Mouse (Mus musculus) liver, postnatal 0 days (tissue): ENCODE data around the gene Stra8. TPM values are rescaled to one million over a fixed set of nuclear protein-coding genes. Genes with fewer than 3 reads are reported as not detected.
A peak's percentile ranks its signal among the peaks of the same experiment; 100 is the strongest.

Experiments used
- ATAC-seq: fragments of 200-750 bp; cut with Nextera tagmentation; 2 replicates; pipeline ENCODE4 v1.8.0; 2017; ENCODE audit warnings: mild to moderate bottlenecking, moderate library complexity
- DNase-seq: peaks from one replicate; pipeline ENCODE4 v3.0.0-alpha.2; 2016
- H3K27ac ChIP-seq: fragments of 300-500 bp; sonication (generic); 2 replicates; pipeline ENCODE4 v1.5.1; 2014; ENCODE audit warnings: antibody characterized with exemption, moderate library complexity, mild to moderate bottlenecking, low read depth
- H3K27me3 ChIP-seq: fragments of 300-500 bp; sonication (generic); 2 replicates; pipeline ENCODE4 v1.6.1; 2014; ENCODE audit warnings: low read length, control low read depth, mixed read lengths; ENCODE audit not compliant: insufficient read depth
- H3K36me3 ChIP-seq: fragments of 300-500 bp; sonication (generic); replicated peaks from 2 replicates; pipeline ENCODE4 v1.6.1; 2014; ENCODE audit warnings: mild to moderate bottlenecking, control low read depth, low read length, moderate library complexity, mixed read lengths; ENCODE audit not compliant: insufficient read depth
- H3K4me1 ChIP-seq: fragments of 300-500 bp; sonication (generic); 2 replicates; pipeline ENCODE4 v1.6.1; 2014; ENCODE audit warnings: antibody characterized with exemption, mild to moderate bottlenecking, control low read depth; ENCODE audit not compliant: insufficient read depth
- H3K4me2 ChIP-seq: fragments of 300-500 bp; sonication (generic); 2 replicates; pipeline ENCODE4 v1.6.1; 2014; ENCODE audit warnings: low read depth, mild to moderate bottlenecking, low read length, moderate library complexity, mixed read lengths
- H3K4me3 ChIP-seq: fragments of 300-500 bp; sonication (generic); 2 replicates; pipeline ENCODE4 v1.5.1; 2014; ENCODE audit warnings: low read depth, low read length
- H3K9ac ChIP-seq: fragments of 300-500 bp; sonication (generic); replicated peaks from 2 replicates; pipeline ENCODE4 v1.6.1; 2014; ENCODE audit warnings: mild to moderate bottlenecking, moderate library complexity
- H3K9me3 ChIP-seq: fragments of 300-500 bp; sonication (generic); 2 replicates; pipeline ENCODE4 v1.6.1; 2016; ENCODE audit warnings: mild to moderate bottlenecking, control low read depth, low read length, mixed read lengths
- CTCF ChIP-seq: sonication (generic); IDR thresholded peaks from 2 replicates; pipeline ENCODE4 v1.5.1; 2016; ENCODE audit warnings: antibody characterized with exemption, low read depth
- EP300 ChIP-seq: IDR thresholded peaks from 2 replicates; pipeline ENCODE4 v1.6.1; 2016; ENCODE audit warnings: antibody characterized with exemption, low read depth, mild to moderate bottlenecking
- WGBS: fragments of 180-500 bp; shearing (Covaris S2); extraction: QIAGEN DNeasy Blood & Tissue Kit; methylation state at CpG from one replicate; pipeline ENCODE4 v1.1.7; 2014; ENCODE audit not compliant: insufficient replicate concordance; 5-methylcytosine and 5-hydroxymethylcytosine counted together
- polyA plus RNA-seq: library from polyadenylated mRNA; unstranded; fragments of >200 nt; fragmentation: Nextera tagmentation; extraction: Ambion mirVana; gene quantifications from 2 replicates; pipeline ENCODE4 v1.2.1, GENCODE M21; 2015

Gene Stra8
- polyA plus RNA-seq, 1 experiment from 2014 or later, result not detected

- TF ChIP-seq EP300 (no peak), CTCF (no peak)
- ATAC-seq, result no peak
- H3K4me2 ChIP-seq, result no peak overlapping the region
- peaks cover 5% of the 10 kb centered on the region for H3K36me3 ChIP-seq
- peaks cover 12% of the 10 kb centered on the region for H3K4me1 ChIP-seq
- DNase-seq, result no peak
- no peaks in the 10 kb centered on the region for H3K9me3 ChIP-seq
- H3K4me3 ChIP-seq, result no peak overlapping the region
- no peaks in the 10 kb centered on the region for H3K27me3 ChIP-seq
- H3K27ac ChIP-seq, result no peak overlapping the region
- H3K9ac ChIP-seq, result no peak overlapping the region
- 79% methylated on average over 13 of the region's 13 CpGs for WGBS
Observed at GRCm38 (mm10) chr6:34913341-34914040, 6.5 kb upstream of the Stra8 start.

DNA sequence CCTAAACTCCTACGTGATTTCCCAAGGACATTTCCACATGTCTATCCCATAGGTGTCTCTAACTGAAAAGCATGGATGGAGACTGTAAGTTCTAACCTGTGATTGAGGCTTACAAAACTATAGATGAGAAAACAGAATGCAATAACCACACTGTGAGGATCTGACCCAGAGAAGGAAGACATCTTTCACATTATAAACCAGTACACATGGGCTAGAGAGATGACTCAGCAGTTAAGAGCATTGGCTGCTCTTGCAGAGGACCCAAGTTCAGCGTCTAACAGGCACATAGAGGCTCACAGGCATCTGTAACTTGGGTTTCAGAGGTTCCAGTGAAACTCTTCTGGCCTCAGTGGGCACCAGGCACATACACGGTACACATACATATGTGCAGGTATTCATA is 5.5 kb upstream of the Stra8 start:
- Histone ChIP-seq H3K27me3 (no peaks in the 10 kb centered on the region), H3K27ac (no peak overlapping the region), H3K9ac (no peak overlapping the region), H3K4me2 (no peak overlapping the region), H3K36me3 (no peaks in the 10 kb centered on the region), H3K9me3 (no peaks in the 10 kb centered on the region), H3K4me3 (no peak overlapping the region), H3K4me1 (peaks cover 6% of the 10 kb centered on the region)
- DNase-seq (no peak), ATAC-seq (no peak)
- TF ChIP-seq CTCF (no peak), EP300 (no peak)
- WGBS, result 68% methylated on average over 3 of the region's 3 CpGs

- ATAC-seq (no peak), DNase-seq (no peak)
- H3K4me3 ChIP-seq, result no peak overlapping the region
- no peak for TF ChIP-seq EP300
- TF ChIP-seq CTCF, result no peak
- H3K27ac ChIP-seq, result no peak overlapping the region
- no peak overlapping the region for H3K4me2 ChIP-seq
- no peaks in the 10 kb centered on the region for H3K9me3 ChIP-seq
- H3K4me1 ChIP-seq, result no peaks in the 10 kb centered on the region
- H3K9ac ChIP-seq, result no peak overlapping the region
- no peaks in the 10 kb centered on the region for H3K27me3 ChIP-seq
- WGBS, result 78% methylated on average over 7 of the region's 7 CpGs
- H3K36me3 ChIP-seq, result no peaks in the 10 kb centered on the region
Observed at GRCm38 (mm10) chr6:34919146-34919545, 817 bp upstream of the Stra8 start.

GRCm38 (mm10) chr6:34920631-34921030 is 668 bp downstream of the Stra8 start:
- ATAC-seq (no peak), DNase-seq (no peak)
- 82% methylated on average over 12 of the region's 12 CpGs for WGBS
- Histone ChIP-seq H3K27me3 (no peaks in the 10 kb centered on the region), H3K4me1 (no peaks in the 10 kb centered on the region), H3K9me3 (no peaks in the 10 kb centered on the region), H3K36me3 (no peaks in the 10 kb centered on the region), H3K27ac (no peak overlapping the region), H3K9ac (no peak overlapping the region), H3K4me3 (no peak overlapping the region), H3K4me2 (no peak overlapping the region)
- no peak for TF ChIP-seq EP300
- no peak for TF ChIP-seq CTCF

- no peaks in the 10 kb centered on the region for H3K27me3 ChIP-seq
- no peaks in the 10 kb centered on the region for H3K36me3 ChIP-seq
- H3K9ac ChIP-seq, result no peak overlapping the region
- H3K4me2 ChIP-seq, result no peak overlapping the region
- H3K9me3 ChIP-seq, result no peaks in the 10 kb centered on the region
- 49% methylated on average over 14 of the region's 14 CpGs for WGBS
- no peaks in the 10 kb centered on the region for H3K4me1 ChIP-seq
- no peak overlapping the region for H3K27ac ChIP-seq
- TF ChIP-seq CTCF, result peak; percentile 98
- TF ChIP-seq EP300, result no peak
- no peak overlapping the region for H3K4me3 ChIP-seq
- DNase-seq, result peak; percentile 69
- ATAC-seq, result peak; percentile 73
Observed at GRCm38 (mm10) chr6:34921941-34922340, 2.0 kb downstream of the Stra8 start.

- Histone ChIP-seq H3K4me1 (no peaks in the 10 kb centered on the region), H3K9ac (no peak overlapping the region), H3K27ac (no peak overlapping the region), H3K4me3 (no peak overlapping the region), H3K9me3 (no peaks in the 10 kb centered on the region), H3K36me3 (no peaks in the 10 kb centered on the region), H3K4me2 (no peak overlapping the region), H3K27me3 (no peaks in the 10 kb centered on the region)
- ATAC-seq (peak; percentile 50; the same call in 1 of the 2 replicates), DNase-seq (peak; percentile 76)
- 41% methylated on average over 4 of the region's 4 CpGs for WGBS
- no peak for TF ChIP-seq EP300
- TF ChIP-seq CTCF, result peak; percentile 91
Observed at GRCm38 (mm10) chr6:34927156-34927555, 7.2 kb downstream of the Stra8 start.

- TF ChIP-seq EP300, result no peak
- no peak for TF ChIP-seq CTCF
- no peak overlapping the region for H3K9ac ChIP-seq
- H3K27ac ChIP-seq, result no peak overlapping the region
- H3K4me2 ChIP-seq, result no peak overlapping the region
- H3K4me3 ChIP-seq, result no peak overlapping the region
- no peaks in the 10 kb centered on the region for H3K36me3 ChIP-seq
- DNase-seq (no peak), ATAC-seq (no peak)
- H3K9me3 ChIP-seq, result no peaks in the 10 kb centered on the region
- H3K27me3 ChIP-seq, result no peaks in the 10 kb centered on the region
- H3K4me1 ChIP-seq, result no peaks in the 10 kb centered on the region
- 88% methylated on average over 8 of the region's 8 CpGs for WGBS
Observed at GRCm38 (mm10) chr6:34927594-34927993, 7.6 kb downstream of the Stra8 start.
